Comparison of ENCODE assay signal across 11 mouse cellular contexts in genomic region chr2:59471051-59471948, GRCm38 (mm10). TPM values are rescaled to one million over a fixed set of nuclear protein-coding genes. Genes with fewer than 3 reads are reported as not detected.
DNase-seq lines count a peak whose midpoint lies in the region; ATAC-seq lines count a peak whose summit lies in the region.
"Had no signal": no experiment of that assay in that cellular context is flagged by ENCODE, and none has a peak within 500 bp of the region (broad histone marks: within the 10 kb centered on the region; RNA-seq: fewer than 3 reads in every experiment).

No protein-coding gene starts in this region.

- 49% methylated on average over 15 of the region's 15 CpGs for WGBS in forebrain, embryonic 14.5 days
- WGBS in forebrain, embryonic 11.5 days, result 62% methylated on average over 15 of the region's 15 CpGs
- WGBS in neural tube, embryonic 13.5 days, result 56% methylated on average over 15 of the region's 15 CpGs
- WGBS in heart, embryonic 15.5 days, result 39% methylated on average over 15 of the region's 15 CpGs

- peak; percentile 20 for DNase-seq in forebrain, embryonic 14.5 days (ENCODE audit: low spot score)
- no peak for DNase-seq in forebrain, embryonic 11.5 days (ENCODE audit: low spot score)
- DNase-seq in neural tube, embryonic 10.5 days (ENCODE audit: extremely low spot score, low spot score), result no peak
- peak; percentile 23 for DNase-seq in lung, postnatal 14 days
- no peak for DNase-seq in B cell, adult 2 months
- no peak for DNase-seq in layer of hippocampus, postnatal 25 days (ENCODE audit: extremely low spot score in 1 of 2, low spot score in 1 of 2)
- DNase-seq: gastrocnemius, postnatal 25 days; right cerebral cortex, adult 18-20 months had no signal

- H3K9ac ChIP-seq in forebrain, embryonic 14.5 days (ENCODE audit: low read length), result no peak overlapping the region
- no peak overlapping the region for H3K9ac ChIP-seq in forebrain, embryonic 11.5 days (ENCODE audit: low read length)
- no peak overlapping the region for H3K9ac ChIP-seq in neural tube, embryonic 13.5 days
- H3K9ac ChIP-seq in heart, embryonic 15.5 days, result no peak overlapping the region

- H3K4me3 ChIP-seq in forebrain, embryonic 14.5 days (ENCODE audit: low read depth, low read length), result no peak overlapping the region
- no peak overlapping the region for H3K4me3 ChIP-seq in forebrain, embryonic 11.5 days (ENCODE audit: low read depth, low read length)
- no peak overlapping the region for H3K4me3 ChIP-seq in neural tube, embryonic 13.5 days
- no peak overlapping the region for H3K4me3 ChIP-seq in heart, embryonic 15.5 days

- no peaks in the 10 kb centered on the region for H3K9me3 ChIP-seq in forebrain, embryonic 14.5 days (replicated peaks; ENCODE audit: control insufficient read depth, low read length)
- no peaks in the 10 kb centered on the region for H3K9me3 ChIP-seq in forebrain, embryonic 11.5 days (ENCODE audit: control insufficient read depth, low read length)
- H3K9me3 ChIP-seq in neural tube, embryonic 13.5 days, result no peaks in the 10 kb centered on the region
- H3K9me3 ChIP-seq in heart, embryonic 15.5 days (replicated peaks), result no peaks in the 10 kb centered on the region

- no peak for ATAC-seq in forebrain, embryonic 14.5 days
- ATAC-seq in forebrain, embryonic 11.5 days (replicated peaks; ENCODE audit: low FRiP score), result no peak
- no peak for ATAC-seq in neural tube, embryonic 13.5 days (ENCODE audit: low read depth)
- ATAC-seq in heart, embryonic 15.5 days (replicated peaks; ENCODE audit: insufficient number of reproducible peaks, insufficient read depth, low FRiP score, low read depth), result no peak

- no peaks in the 10 kb centered on the region for H3K4me1 ChIP-seq in forebrain, embryonic 14.5 days (ENCODE audit: control insufficient read depth, insufficient read depth, low read length)
- no peaks in the 10 kb centered on the region for H3K4me1 ChIP-seq in forebrain, embryonic 11.5 days (replicated peaks; ENCODE audit: control insufficient read depth, insufficient read depth, low read length)
- H3K4me1 ChIP-seq in neural tube, embryonic 13.5 days (replicated peaks), result peaks cover 9% of the 10 kb centered on the region; the same call in 1 of the 2 replicates
- peaks cover 11% of the 10 kb centered on the region for H3K4me1 ChIP-seq in heart, embryonic 15.5 days (replicated peaks)

- H3K4me2 ChIP-seq in forebrain, embryonic 14.5 days (ENCODE audit: low read length), result no peak overlapping the region
- no peak overlapping the region for H3K4me2 ChIP-seq in forebrain, embryonic 11.5 days (ENCODE audit: low read depth, low read length, severe bottlenecking)
- H3K4me2 ChIP-seq in neural tube, embryonic 13.5 days, result no peak overlapping the region
- H3K4me2 ChIP-seq in heart, embryonic 15.5 days, result no peak overlapping the region

- no peaks in the 10 kb centered on the region for H3K36me3 ChIP-seq in forebrain, embryonic 14.5 days (ENCODE audit: control insufficient read depth, insufficient read depth, low read length)
- H3K36me3 ChIP-seq in forebrain, embryonic 11.5 days (ENCODE audit: control insufficient read depth, insufficient read depth, low read length), result no peaks in the 10 kb centered on the region
- no peaks in the 10 kb centered on the region for H3K36me3 ChIP-seq in neural tube, embryonic 13.5 days
- H3K36me3 ChIP-seq in heart, embryonic 15.5 days, result no peaks in the 10 kb centered on the region

- no peak overlapping the region for H3K27ac ChIP-seq in forebrain, embryonic 14.5 days (ENCODE audit: low read depth, low read length)
- no peak overlapping the region for H3K27ac ChIP-seq in forebrain, embryonic 11.5 days (ENCODE audit: low read depth, low read length)
- H3K27ac ChIP-seq in neural tube, embryonic 13.5 days (replicated peaks), result peak overlapping the region; percentile 62
- peak overlapping the region; percentile 42; the same call in 1 of the 2 replicates for H3K27ac ChIP-seq in heart, embryonic 15.5 days

- no peaks in the 10 kb centered on the region for H3K27me3 ChIP-seq in forebrain, embryonic 14.5 days (replicated peaks; ENCODE audit: control insufficient read depth, insufficient read depth, low read length)
- H3K27me3 ChIP-seq in forebrain, embryonic 11.5 days (ENCODE audit: control insufficient read depth, insufficient read depth, low read length), result no peaks in the 10 kb centered on the region
- H3K27me3 ChIP-seq in neural tube, embryonic 13.5 days, result no peaks in the 10 kb centered on the region
- no peaks in the 10 kb centered on the region for H3K27me3 ChIP-seq in heart, embryonic 15.5 days

RNA-seq across cellular contexts. Expression of gene Dapl1, which starts 13.2 kb away (rescaled TPM):
- polyA plus RNA-seq in forebrain, embryonic 14.5 days (2014; fragmentation: Nextera tagmentation; extraction: Ambion mirVana), result 0.66 and 1.3 TPM in 2 replicates
- polyA plus RNA-seq in forebrain, embryonic 11.5 days (2014; fragmentation: Nextera tagmentation; extraction: Ambion mirVana), result 0.69 and 1.1 TPM in 2 replicates
- polyA plus RNA-seq in neural tube, embryonic 13.5 days (2015; fragmentation: Nextera tagmentation; extraction: Ambion mirVana), result 0.77 TPM in 1 of 2 replicates, not detected in the other
- 1.8 and 2.9 TPM in 2 replicates for polyA plus RNA-seq in heart, embryonic 15.5 days (2015; fragmentation: Nextera tagmentation; extraction: Ambion mirVana)
- not detected for total RNA-seq in layer of hippocampus, postnatal 25 days (2021)
- total RNA-seq: gastrocnemius, postnatal 25 days; megakaryocyte-erythroid progenitor cell, adult 5-6 weeks had no signal

Comparison
In these comparisons a context has a peak if more than half of its experiments do, and no peak if none do; other contexts are left out.
1. DNase-seq: peak in forebrain, embryonic 14.5 days (single experiment) and lung, postnatal 14 days (single experiment); none in forebrain, embryonic 11.5 days (single experiment), neural tube, embryonic 10.5 days (single experiment), B cell, adult 2 months (0 of 2) and layer of hippocampus, postnatal 25 days (0 of 2).
2. H3K27ac ChIP-seq: peak in neural tube, embryonic 13.5 days (single experiment) and heart, embryonic 15.5 days (single experiment); none in forebrain, embryonic 14.5 days (single experiment) and forebrain, embryonic 11.5 days (single experiment).